Mouse (Mus musculus) forebrain, postnatal 0 days (tissue): ENCODE measurements around the gene Prex1. TPM values are rescaled to one million over a fixed set of nuclear protein-coding genes. Genes with fewer than 3 reads are reported as not detected.

Source experiments
- ATAC-seq: fragments of 200-750 bp; cut with Nextera tagmentation; 2 replicates; pipeline ENCODE4 v1.8.0; 2017; ENCODE audit warnings: mild to moderate bottlenecking, moderate library complexity
- DNase-seq: peaks from one replicate; pipeline ENCODE4 v3.0.0-alpha.2; 2015
- H3K27ac ChIP-seq: fragments of 300-500 bp; sonication (generic); 2 replicates; pipeline ENCODE4 v1.5.1; 2014; ENCODE audit warnings: low read depth, mild to moderate bottlenecking, antibody characterized with exemption, low read length, moderate library complexity, mixed read lengths
- H3K27me3 ChIP-seq: fragments of 300-500 bp; sonication (generic); 2 replicates; pipeline ENCODE4 v1.6.1; 2014; ENCODE audit warnings: mild to moderate bottlenecking, low read length, mixed read lengths; ENCODE audit not compliant: insufficient read depth
- H3K36me3 ChIP-seq: fragments of 300-500 bp; sonication (generic); 2 replicates; pipeline ENCODE4 v1.6.1; 2014; ENCODE audit warnings: mild to moderate bottlenecking, moderate library complexity; ENCODE audit not compliant: insufficient read depth
- H3K4me1 ChIP-seq: fragments of 300-500 bp; sonication (generic); 2 replicates; pipeline ENCODE4 v1.6.1; 2014; ENCODE audit warnings: antibody characterized with exemption; ENCODE audit not compliant: insufficient read depth
- H3K4me2 ChIP-seq: fragments of 300-500 bp; sonication (generic); 2 replicates; pipeline ENCODE4 v1.6.1; 2014; ENCODE audit warnings: low read depth, mild to moderate bottlenecking, moderate library complexity
- H3K4me3 ChIP-seq: fragments of 300-500 bp; sonication (generic); 2 replicates; pipeline ENCODE4 v1.5.1; 2014; ENCODE audit warnings: low read depth, low read length, mixed read lengths
- H3K9ac ChIP-seq: fragments of 300-500 bp; sonication (generic); 2 replicates; pipeline ENCODE4 v1.6.1; 2014; ENCODE audit warnings: mild to moderate bottlenecking
- H3K9me3 ChIP-seq: fragments of 300-500 bp; sonication (generic); 2 replicates; pipeline ENCODE4 v1.6.1; 2016; ENCODE audit warnings: low read length
- CTCF ChIP-seq: sonication (generic); IDR thresholded peaks from 2 replicates; pipeline ENCODE4 v1.5.1; 2016; ENCODE audit warnings: antibody characterized with exemption, control low read depth, low read depth
- WGBS: fragments of 180-500 bp; shearing (Covaris S2); extraction: QIAGEN DNeasy Blood & Tissue Kit; methylation state at CpG from one replicate; pipeline ENCODE4 v1.1.7; 2014; 5-methylcytosine and 5-hydroxymethylcytosine counted together
- polyA plus RNA-seq: library from polyadenylated mRNA; unstranded; fragments of >200 nt; fragmentation: Nextera tagmentation; extraction: Ambion mirVana; gene quantifications from 2 replicates; pipeline ENCODE4 v1.2.1, GENCODE M21; 2015
- total RNA-seq: library from RNA; depleted of rRNA; stranded (reverse); fragments of >200 nt; gene quantifications from 2 replicates; pipeline ENCODE4 v1.2.3, GENCODE M21; 2014

Prex1 gene
- total and polyA plus RNA-seq, 2 experiments from 2014 or later: 17.5 to 31.3 TPM

GRCm38 (mm10) chr2:166671019-166671418 is 42.6 kb downstream of the Prex1 start:
- TF ChIP-seq CTCF: no peak
- 6% methylated on average over 8 of the region's 8 CpGs for WGBS
- DNase-seq: no peak

DNA sequence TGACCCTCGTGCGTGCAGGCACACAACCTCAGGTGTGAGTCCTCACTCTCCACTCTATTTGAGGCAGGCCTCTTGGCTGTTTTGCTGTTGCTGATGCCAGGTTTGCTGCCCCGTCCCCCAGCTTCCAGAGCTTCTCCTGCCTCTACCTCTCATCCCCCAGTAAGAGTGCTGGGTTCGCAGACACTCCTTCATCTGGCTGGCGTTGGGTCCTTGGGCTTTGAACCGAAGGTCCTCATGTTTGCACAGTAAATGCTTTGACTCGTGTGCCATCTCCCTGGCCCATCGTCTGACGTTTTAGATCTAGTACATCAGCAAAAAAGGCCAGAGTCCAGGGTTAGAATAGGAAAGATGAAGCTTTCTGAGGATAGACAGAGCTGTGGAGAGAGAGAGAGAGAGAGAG is 43.7 kb downstream of the Prex1 start:
- TF ChIP-seq CTCF: no peak
- H3K9me3 ChIP-seq: no peaks in the 10 kb centered on the region
- H3K4me3 ChIP-seq: no peak overlapping the region
- no peak overlapping the region for H3K9ac ChIP-seq
- no peaks in the 10 kb centered on the region for H3K27me3 ChIP-seq
- 82% methylated on average over 9 of the region's 9 CpGs for WGBS
- no peak for DNase-seq
- H3K36me3 ChIP-seq: no peaks in the 10 kb centered on the region
- peaks cover 19% of the 10 kb centered on the region; the same call in 1 of the 2 replicates for H3K4me1 ChIP-seq
- ATAC-seq: no peak
- no peak overlapping the region for H3K27ac ChIP-seq
- H3K4me2 ChIP-seq: no peak overlapping the region

More at GRCm38 (mm10) chr2:166671019-166671418, 42.6 kb downstream of the Prex1 start:
- Histone ChIP-seq H3K4me2 (no peak overlapping the region), H3K4me1 (peaks cover 22% of the 10 kb centered on the region; the same call in 1 of the 2 replicates), H3K9ac (no peak overlapping the region), H3K36me3 (no peaks in the 10 kb centered on the region), H3K27ac (no peak overlapping the region), H3K4me3 (no peak overlapping the region), H3K27me3 (no peaks in the 10 kb centered on the region), H3K9me3 (no peaks in the 10 kb centered on the region)
- peak; percentile 66 for ATAC-seq

DNA sequence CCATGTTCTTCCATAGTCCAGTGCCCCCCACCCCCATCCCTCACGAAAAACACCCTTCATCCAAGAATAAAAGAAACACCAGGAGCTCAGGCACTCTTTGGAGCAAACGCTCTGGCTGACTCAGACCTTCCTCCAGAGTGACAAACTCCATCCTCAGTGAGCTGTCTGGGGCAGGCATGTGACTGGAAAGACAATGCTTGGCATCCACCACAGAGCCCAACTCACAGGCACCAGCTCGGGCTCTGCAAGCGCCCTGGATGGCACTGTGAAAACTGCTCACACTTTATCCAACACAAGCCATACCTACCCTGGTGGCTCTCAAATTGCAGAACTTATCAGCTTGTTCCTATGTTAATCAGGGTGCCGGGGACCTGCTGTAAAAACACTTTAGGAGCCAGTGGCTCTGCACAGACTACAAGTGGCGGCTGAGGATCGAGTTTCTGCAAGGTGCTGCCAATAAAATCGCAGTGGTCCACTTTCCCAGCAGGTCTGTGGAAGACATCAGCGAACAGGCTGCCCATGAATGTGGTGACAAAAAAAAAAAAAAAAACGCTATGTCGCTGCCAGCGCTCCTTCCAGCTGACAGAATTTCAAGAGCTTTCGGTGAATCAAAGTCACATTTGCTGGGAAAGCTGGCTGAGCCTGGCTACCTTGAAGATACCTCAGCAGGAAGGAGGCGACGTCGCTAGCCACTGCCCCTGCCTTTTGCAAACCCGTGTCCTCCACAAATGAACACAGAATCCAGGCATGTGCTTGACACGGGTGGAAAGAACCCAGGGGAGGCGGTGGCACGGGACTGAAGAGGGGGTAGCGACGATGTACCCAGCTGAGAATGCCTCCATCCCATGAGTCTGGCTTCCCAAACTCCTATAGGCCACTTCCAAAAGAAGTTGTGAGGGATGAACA is 45.6 kb downstream of the Prex1 start:
- DNase-seq (peak; percentile 68), ATAC-seq (peak; percentile 60)
- H3K36me3 ChIP-seq: no peaks in the 10 kb centered on the region
- WGBS: 17% methylated on average over 22 of the region's 22 CpGs
- no peak overlapping the region for H3K4me3 ChIP-seq
- no peak overlapping the region for H3K9ac ChIP-seq
- no peaks in the 10 kb centered on the region for H3K9me3 ChIP-seq
- TF ChIP-seq CTCF: no peak
- H3K27me3 ChIP-seq: no peaks in the 10 kb centered on the region
- H3K27ac ChIP-seq: peak overlapping the region; percentile 57
- peaks cover 30% of the 10 kb centered on the region for H3K4me1 ChIP-seq
- no peak overlapping the region for H3K4me2 ChIP-seq

- Histone ChIP-seq H3K36me3 (no peaks in the 10 kb centered on the region), H3K4me2 (no peak overlapping the region), H3K4me3 (no peak overlapping the region), H3K27me3 (no peaks in the 10 kb centered on the region), H3K9ac (no peak overlapping the region), H3K4me1 (peaks cover 36% of the 10 kb centered on the region), H3K27ac (no peak overlapping the region), H3K9me3 (no peaks in the 10 kb centered on the region)
- TF ChIP-seq CTCF: no peak
- no peak for DNase-seq
- no peak for ATAC-seq
- 87% methylated on average over 13 of the region's 13 CpGs for WGBS
These were observed 47.5 kb downstream of the Prex1 start for GRCm38 (mm10) chr2:166666175-166666574.

GRCm38 (mm10) chr2:166665244-166665922 is 48.2 kb downstream of the Prex1 start:
- Histone ChIP-seq H3K4me1 (peaks cover 36% of the 10 kb centered on the region), H3K36me3 (no peaks in the 10 kb centered on the region), H3K9me3 (no peaks in the 10 kb centered on the region), H3K9ac (no peak overlapping the region), H3K27ac (no peak overlapping the region), H3K4me2 (no peak overlapping the region), H3K27me3 (no peaks in the 10 kb centered on the region), H3K4me3 (no peak overlapping the region)
- ATAC-seq: no peak
- WGBS: 84% methylated on average over 6 of the region's 6 CpGs
- DNase-seq: no peak
- no peak for TF ChIP-seq CTCF

GRCm38 (mm10) chr2:166664506-166664905 is 49.1 kb downstream of the Prex1 start:
- H3K4me2 ChIP-seq: no peak overlapping the region
- no peak for DNase-seq
- WGBS: 69% methylated on average over 15 of the region's 15 CpGs
- peaks cover 36% of the 10 kb centered on the region for H3K4me1 ChIP-seq
- ATAC-seq: no peak
- no peaks in the 10 kb centered on the region for H3K27me3 ChIP-seq
- H3K27ac ChIP-seq: no peak overlapping the region
- no peak for TF ChIP-seq CTCF
- no peaks in the 10 kb centered on the region for H3K9me3 ChIP-seq
- no peak overlapping the region for H3K4me3 ChIP-seq
- H3K36me3 ChIP-seq: no peaks in the 10 kb centered on the region
- H3K9ac ChIP-seq: no peak overlapping the region
